Mouse (Mus musculus) CD4-positive helper T cell, adult 2 months (primary cell): Measurements from ENCODE around the gene Fopnl.

Source experiments
- DNase-seq: peaks from one replicate; pipeline ENCODE4 v3.0.0-alpha.2; 2012; ENCODE audit warnings: low read depth, missing footprints, low spot score

Gene Fopnl

DNA sequence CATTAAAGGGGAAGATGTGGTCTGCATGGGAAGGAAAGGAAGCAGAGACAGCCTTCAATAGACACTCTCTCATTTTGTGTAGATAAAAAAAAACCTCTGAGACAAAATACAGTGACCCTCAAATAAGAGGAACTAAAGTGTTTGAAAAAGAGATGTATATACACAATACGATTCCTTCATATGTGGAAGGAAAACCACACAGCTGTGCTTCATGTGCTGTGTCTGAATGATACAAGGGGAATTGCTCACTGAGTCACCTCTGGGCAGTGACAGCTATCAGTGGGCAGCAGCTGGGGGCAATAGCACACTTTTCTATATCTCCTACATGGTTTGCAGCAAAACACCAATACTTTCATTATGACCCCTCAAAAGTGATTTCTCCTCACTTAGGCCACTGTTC, 9.8 kb downstream of the Fopnl start:
- no peak for DNase-seq

DNA sequence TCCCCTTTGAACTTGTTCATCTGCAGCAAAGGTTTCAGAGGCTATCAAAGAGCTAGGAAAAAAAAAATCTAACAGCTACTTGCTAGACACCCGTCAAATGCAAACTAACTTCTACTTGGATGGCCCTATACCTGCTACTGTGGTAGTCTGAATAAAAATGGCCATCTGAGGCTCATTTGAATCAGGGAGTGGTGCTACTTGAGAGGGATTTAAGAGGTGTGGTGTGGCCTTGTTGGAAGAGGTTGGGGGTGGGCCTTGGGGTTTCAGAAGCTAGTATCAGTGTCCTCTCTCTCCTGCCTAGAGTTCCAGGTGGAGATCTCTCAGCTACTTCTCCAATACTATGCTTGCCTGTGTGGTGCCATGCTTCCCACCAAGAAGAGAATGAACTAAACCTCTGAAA, 10.8 kb downstream of the Fopnl start:
- DNase-seq = no peak

DNA sequence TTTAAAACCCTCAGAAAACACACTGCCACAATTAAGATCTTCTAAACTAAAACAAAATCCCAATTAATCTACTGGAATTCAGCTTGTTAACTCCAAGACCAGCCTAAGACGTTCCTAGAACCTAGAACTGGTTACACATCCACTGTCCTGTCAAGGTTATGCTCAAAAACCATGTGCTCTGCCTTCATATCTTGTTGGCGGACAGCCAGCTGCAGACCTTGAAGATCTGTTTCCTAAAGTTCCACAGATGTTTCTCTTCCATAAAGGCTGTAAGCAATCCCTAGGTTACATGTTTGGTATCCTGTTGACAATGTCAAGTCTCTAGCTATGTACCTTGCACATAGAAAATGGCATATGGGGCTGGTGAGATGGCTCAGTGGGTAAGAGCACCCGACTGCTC, 12.4 kb downstream of the Fopnl start:
- DNase-seq = no peak

DNA sequence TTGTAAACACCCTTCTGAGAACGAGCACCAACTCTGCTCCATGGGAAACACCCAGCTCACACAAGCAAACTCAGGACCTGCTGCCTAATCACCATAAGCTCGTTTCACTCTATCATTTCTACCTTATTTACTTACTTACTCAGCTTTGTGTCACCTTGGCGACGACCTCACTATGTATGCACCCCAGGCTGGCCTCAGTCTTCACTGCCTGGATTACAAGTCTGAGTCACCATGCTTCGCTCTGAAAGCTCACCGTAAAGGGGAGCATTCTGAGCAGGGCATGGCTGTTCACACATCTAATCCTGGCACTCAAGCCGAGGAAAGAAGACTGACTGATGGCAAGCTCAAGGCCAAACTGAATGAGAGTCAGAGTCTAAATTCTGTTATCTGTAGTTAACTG, 13.5 kb downstream of the Fopnl start:
- DNase-seq = no peak

DNA sequence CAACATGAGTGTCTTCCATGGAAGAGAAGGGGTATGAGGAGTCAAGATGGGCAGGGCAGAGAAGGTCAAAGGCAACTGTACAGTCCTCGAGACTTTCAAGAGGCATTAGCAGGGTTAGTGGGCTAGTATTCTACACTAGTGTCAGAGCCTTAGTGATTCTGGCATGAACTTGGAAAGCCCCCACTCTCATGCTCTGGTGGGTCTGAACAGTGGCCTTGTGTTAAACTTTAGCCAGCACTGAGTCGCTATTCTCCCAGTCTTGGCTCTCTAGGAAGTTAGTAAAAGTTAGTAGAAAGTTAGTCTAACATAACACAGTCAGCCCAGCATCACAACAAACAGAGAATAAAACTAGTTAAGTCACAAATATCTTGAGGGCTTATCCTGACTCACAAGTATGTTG, 14.1 kb downstream of the Fopnl start:
- no peak for DNase-seq

DNA sequence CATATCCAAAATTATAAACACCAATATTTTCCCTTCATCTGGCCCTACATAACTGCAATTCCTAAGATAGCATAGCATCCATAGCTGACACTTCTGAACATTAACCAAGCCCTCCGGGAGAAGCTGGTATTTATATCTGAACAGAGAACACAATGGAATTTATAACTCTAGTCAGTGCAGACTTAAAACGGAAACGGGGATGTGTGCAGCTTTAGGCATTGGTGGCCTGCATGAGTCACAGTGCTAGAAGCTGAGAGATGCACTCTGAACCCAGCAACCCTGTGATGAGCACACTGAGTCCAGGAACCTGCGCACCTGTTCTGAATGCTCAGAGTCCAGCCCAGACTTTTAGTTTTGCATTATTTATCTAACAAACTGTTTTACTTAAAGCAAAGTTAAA, 18.7 kb downstream of the Fopnl start:
- DNase-seq = no peak

GRCm38 (mm10) chr16:14297746-14298145, 19.5 kb downstream of the Fopnl start:
- DNase-seq = no peak

DNA sequence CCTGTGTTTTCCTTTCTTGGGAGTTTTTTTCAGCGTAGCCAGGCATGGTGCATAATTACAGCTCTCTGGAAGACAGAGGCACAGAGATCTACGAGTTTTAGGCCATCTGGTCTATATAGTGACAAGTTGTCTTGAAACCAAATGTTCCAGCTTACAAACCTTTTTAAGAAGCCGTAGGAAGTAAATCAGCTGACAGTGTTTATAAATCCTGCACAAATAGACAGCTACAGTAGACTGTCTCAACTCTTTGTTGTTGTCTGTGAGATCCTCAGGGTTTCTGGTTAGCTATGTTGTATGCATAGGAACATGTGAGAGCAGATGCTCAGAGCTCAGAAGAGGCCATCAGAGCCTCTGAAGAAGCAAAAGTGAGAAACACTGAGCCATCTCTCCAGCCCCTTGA, 20.1 kb downstream of the Fopnl start:
- DNase-seq = no peak

DNA sequence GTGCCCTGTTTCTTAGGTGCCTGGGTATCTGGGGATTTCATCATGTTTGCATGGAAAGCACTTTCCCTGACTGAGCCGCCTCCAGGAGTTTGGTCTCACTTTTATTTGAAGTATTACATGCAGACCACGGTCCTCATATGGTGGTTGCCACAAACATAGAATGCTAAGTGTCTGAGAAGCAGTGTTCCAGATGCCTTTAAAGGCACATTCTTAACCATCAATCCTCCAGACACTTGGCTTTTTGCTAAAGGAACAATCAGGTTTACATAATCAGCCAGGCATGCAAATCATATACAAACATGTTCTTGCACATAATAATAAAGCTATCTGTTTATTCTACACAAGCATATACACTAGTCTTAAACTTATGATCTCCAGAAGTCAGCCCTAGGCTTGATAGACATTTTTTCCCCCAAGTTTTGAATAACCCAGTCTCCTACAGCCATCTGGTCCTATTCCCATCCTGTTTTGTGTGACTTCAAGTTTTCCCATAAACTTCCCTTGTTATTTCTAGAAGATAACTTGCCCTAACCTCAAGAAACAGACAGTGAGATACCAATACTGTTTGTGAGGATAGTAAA, 20.6 kb downstream of the Fopnl start:
- DNase-seq = no peak

DNA sequence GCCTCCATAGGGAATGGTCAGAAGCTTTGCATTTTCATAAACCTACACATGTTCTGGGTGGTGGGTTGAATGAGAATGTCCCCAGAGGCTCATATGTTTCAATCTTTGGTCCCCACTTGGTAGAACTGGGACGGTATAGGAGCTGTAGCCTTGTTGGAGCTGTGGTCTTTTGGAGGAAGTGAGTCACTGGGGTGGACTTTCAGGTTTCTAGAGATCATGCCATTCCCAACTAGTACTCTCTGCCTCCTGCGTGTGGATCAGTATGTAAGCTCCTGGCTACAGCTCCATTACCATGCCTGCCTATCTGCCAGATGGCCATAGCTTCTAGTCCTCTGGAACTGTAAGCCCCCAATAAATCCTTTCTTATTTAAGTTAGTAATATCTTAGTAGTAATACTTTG, 21.9 kb downstream of the Fopnl start:
- DNase-seq = no peak

DNA sequence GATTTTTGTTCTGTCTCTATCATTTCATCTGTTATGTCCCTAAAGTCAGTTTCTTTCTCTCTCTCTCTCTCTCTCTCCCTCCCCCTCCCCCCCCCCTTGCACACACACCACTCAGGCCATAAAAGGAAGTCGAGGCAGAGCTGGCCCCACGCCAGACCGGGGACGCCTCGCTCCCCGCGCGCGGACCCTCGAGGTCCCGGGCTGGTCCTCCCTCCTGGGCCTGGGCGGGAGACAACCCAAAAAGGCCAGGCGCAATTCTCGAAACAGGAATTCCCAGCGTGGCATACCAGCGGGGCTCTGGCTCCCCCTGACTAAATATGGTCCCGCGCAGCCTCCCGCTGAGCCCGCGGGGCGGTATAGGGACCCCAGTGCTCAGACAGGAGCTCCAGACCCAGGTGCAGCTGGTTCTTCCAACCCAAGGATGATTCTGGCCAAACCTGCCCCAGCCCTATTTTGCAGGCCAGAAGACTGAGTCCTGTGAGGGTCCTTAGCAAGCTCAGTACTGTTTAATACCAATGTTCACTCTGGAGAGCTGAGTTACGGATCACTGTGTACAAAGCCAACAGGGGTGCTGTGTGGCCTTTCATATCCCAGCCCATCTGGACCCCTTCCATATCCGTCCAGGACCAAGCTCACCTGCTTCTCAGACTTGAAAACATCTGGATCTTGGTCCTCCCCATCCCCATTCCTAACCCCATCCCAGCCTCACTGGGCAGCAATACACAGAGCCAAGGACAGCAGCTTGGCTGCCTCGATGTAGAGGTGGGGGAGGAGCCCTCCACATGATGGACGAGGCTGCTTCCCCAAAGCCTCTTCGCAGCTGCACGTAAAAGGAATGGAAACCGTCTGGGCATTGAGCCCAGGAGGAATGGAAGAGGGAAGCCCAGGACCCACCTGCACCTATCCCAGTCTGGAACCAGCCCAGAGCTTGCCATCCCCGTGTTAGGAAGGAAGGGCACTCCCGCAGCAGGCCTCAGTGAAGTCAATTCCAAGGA, 24.7 kb downstream of the Fopnl start:
- no peak for DNase-seq

- DNase-seq = no peak
These were observed 26.0 kb downstream of the Fopnl start, which contains the start of gene Myh11 for GRCm38 (mm10) chr16:14291223-14291622. Myh11 (minus strand) TSS chr16:14291372.

DNA sequence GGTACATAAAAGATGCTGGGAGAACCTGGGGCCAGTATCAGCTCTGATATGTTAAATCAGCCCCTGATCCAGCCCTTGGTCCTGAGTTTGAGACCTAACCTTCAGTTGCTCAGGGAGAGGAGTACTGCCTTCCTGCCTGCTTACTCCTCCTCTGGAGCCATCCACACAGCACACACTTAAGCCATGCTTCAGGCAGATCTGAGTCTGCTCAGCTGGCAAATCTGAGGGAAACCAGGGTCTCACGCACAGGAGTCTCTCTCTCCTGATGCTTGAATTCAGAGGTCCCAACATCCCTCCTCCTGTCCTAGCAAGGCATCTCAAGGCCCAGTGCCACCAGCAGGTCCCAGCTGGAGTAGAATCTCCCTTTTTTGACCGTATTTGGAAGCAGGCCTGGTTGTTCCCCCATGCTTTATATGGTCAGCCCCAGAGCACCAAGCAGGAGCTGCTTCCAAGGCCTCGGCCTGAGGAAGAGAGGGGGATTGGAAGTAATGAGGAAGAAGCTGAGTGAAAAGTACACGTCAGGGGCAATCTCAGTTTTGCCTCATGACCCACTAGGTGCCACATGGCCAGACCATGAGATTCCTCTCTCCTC, 44.7 kb downstream of the Fopnl start:
- DNase-seq = no peak

DNA sequence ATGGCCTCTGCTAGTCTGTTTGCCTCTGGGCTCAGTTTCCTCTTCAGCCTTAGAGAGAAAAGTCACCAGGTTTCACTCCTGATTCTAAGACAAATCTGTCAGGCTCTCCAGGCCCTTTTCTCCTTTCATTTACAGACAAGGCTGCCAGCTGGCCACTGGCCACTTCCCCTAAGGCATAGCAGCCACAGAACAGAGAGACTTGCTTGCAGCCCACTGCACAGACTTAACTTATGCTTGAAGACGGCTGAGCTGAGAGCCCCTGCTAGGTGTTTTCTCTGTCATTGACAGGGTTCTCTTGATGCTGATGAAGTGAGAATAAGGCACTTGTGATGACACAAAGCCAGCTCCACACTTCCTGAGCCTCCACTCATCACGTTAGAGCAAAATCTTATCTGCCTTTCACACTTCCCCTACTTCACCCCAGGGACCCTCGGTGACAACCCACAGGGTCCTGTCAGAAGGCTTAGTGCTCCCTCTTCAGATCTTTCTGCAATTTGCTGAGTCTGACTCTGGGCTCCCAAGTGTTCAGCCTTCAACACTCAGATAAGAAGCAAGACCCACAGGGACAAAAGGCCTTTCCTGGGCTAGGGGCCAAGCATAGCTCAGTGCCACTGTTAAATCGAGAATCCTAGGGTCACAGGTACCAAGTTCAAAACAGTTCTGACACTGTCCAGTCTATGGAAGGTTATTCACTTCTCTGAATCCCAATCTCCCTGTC, 51.8 kb downstream of the Fopnl start:
- DNase-seq = no peak

- DNase-seq = no peak
These were observed 52.7 kb downstream of the Fopnl start for GRCm38 (mm10) chr16:14264504-14264903.

GRCm38 (mm10) chr16:14263241-14263640, 54.0 kb downstream of the Fopnl start:
- DNase-seq = no peak

DNA sequence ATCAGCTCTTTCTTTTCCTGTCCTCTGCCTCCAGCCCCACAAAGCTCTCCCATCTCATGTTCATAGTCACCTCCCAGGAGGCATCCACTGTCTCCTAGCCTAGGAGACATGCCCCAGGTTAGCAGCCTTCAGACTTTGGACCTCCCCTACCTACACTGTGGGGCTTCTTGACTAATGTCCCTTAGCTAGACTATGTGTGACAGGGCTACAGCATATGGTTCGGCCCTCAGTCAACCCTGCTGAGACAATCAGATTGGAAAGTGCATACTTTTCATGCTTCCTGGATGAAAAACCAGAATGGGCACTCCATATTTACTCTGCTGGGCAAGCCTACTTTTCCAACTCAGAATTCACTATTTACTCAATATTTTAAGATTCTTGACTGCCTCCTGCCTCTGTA, 54.8 kb downstream of the Fopnl start:
- DNase-seq = no peak

- no peak for DNase-seq
These were observed 58.3 kb downstream of the Fopnl start for GRCm38 (mm10) chr16:14258856-14259255.

GRCm38 (mm10) chr16:14253586-14253985, 63.6 kb downstream of the Fopnl start:
- DNase-seq = no peak

GRCm38 (mm10) chr16:14252877-14253276, 64.3 kb downstream of the Fopnl start:
- no peak for DNase-seq

GRCm38 (mm10) chr16:14249913-14250312, 67.3 kb downstream of the Fopnl start:
- no peak for DNase-seq
